Mouse (Mus musculus) inflammation-experienced regulatory T-cells, adult 16 weeks (primary cell): ENCODE results near the gene Rtl1. TPM values are rescaled to one million over a fixed set of nuclear protein-coding genes. Genes with fewer than 3 reads are reported as not detected.

Experiments
- polyA plus RNA-seq: library from polyadenylated mRNA; unstranded; fragments of 100-300 nt; shearing (Covaris generic); gene quantifications from one replicate; pipeline ENCODE4 v1.2.1, GENCODE M21; 2017

Rtl1 gene
- polyA plus RNA-seq = not detected

GRCm38 (mm10) chr12:109600230-109600629, at the start of gene Rtl1:
Rtl1 (minus strand) TSS chr12:109600330.

Other genes starting within 250 kb of the Rtl1 start
- 0.23 TPM for gene Dlk1, start 147.5 kb downstream of the Rtl1 start, polyA plus RNA-seq